Mouse (Mus musculus): ENCODE data around the gene Kdm2b.

The Kdm2b gene

DNA sequence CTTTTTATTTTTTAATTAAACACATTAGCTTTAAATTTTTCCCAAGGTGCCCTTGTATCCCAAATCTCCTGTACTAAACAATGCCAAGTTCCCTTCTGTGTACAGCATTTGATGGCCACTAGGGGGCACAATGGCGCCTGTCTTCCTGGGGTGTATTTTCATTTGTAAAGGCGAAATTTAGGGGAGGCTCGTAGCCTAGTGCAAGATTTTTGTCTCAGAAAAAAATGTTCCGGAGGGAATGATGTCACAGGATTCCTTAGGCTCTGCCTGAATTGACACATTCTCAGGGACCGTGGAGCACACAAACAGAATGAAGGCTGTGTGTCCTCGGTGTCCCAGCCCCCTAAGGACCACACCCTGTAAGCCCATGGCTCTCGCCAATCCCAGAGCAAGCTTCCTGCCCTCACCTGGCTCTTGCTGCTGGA, 64.1 kb downstream of the Kdm2b start:
- DNase-seq (ENCODE audit: low spot score) = peak; percentile 56

DNA sequence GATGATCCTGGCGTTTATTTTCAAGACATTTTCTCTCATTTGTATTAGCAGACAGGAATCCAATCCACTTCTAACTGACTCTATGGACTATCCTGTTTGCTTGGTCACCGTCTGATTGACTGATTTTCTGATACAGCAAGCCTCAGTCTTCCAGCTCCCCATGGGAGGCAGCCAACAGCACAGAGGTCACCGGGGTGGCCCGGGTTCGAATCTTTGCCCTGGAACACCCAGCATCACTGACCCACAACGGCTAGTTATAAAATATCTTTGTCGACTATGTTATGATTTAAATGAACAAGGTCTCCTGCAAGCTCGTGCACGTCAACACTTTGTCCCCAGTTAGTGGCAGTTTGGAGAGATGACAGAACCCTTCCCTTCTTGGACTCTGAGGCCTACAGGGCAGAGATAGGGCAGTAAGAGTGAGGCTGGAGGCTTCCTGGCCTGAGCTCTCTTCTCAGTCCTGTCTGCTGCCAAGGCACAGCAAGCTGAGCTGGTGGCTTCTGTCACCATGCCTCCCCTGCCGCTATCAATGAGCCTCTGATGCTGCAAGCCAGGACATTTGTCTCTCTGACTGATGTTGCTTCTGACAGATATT, 65.7 kb downstream of the Kdm2b start:
- DNase-seq (ENCODE audit: low spot score) = no peak

DNA sequence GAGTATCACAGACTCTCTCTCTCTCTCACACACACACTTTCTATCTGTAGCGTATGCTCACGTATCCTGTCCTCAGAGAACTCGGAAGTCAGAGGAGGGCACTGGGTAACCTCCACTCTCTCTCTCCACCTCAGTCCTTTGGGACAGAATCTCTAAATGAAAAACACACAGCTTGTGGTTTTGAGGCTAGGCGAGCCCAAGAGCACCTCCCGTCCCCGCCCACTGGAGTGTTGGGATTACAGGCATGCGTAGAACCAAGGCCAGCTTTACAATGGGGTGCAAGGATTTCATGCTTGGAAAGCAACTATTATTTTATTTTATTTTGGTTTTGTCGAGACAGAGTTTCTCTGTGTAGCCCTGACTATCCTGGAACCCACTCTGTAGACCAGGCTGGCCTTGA, 67.7 kb downstream of the Kdm2b start:
- DNase-seq (ENCODE audit: low spot score) = no peak

DNA sequence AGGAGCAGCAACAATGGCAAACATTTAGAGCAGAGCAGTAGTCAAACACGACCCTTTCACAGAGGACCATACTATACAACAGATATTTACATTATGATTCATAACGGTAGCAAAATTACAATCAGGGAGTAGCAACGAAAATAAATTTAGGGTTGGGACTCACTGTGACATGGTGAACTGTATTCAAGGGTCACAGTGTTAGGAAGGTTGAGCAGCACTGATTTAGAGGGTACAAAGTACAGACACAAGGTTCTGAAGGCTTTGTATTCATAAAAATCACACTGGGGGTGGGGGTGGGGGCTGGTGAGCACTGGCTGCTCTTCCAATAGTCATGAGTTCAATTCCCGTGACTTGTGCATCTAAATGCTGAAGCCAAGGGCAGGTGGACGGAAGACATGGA, 69.1 kb downstream of the Kdm2b start:
- DNase-seq (ENCODE audit: low spot score) = no peak

DNA sequence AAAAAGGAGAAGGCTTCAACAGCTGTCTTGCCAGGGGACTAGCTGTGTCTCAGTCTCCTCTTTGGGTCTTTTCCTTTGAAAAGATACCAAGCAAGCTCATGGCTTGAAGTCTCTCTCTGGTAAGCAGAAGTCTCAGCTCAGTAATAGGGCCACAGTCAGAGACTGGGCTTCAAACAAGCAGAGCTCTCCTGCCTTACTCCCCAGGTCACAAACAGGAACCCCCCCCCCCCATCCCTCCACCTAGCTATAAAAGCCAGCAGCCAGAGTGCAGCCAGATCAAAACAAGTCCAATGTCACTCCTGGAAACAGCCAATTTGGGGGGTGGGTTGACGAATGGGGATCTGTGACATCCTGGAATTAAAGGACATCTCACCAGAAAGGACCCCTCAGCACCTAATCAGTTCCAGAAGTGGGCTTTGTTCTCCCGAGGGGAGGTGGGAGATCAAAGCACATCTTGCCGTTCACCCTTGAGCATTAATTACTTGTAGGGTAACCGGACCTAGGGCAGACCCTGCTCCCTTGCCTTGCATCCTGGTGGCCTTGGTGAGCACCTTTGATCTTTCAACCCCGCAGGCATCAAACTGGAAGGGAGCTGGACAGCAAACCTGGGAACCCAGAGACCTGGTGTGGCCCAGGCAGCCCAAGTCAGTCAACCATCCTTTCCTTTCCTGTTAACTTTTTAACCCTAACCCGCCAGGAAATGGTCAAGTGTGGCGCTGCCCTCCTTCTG, 71.5 kb downstream of the Kdm2b start:
- no peak for DNase-seq (ENCODE audit: low spot score)

DNA sequence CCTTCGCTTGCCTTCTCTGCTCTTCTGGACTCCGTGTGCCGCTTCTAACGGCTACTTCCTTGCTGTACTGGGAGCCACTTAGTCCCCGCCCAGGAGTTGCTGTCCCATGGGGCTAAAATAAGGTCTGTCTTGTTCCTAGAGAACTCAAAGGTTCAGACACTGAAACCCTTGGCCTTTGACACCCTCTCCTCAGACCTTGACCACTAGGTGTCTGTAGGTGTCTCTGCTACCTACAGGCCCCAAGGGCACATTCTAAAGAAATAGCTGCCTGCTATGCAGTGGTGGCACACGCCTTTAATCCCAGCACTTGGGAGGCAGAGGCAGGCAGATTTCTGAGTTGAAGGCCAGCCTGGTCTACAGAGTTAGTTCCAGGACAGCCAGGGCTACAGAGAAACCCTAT, 73.5 kb downstream of the Kdm2b start:
- no peak for DNase-seq (ENCODE audit: low spot score)

DNA sequence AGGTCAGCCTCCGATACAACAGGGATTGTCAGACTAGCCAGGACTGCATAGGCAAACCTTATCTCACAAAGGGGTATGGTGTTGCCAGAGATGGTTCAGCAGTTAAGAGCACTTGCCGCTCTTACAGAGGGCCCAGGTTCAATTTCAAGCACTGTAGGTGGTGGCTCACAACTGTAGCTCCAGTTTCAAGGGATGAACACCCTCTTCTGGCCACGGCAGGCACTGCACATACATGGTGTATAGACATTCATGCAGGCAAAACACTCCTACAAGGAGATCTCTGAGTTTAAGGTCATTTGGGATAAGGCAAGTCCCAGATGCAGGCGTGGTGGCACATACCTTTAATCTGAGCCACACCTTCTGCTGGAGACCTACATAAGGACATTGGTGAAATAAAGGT, 76.8 kb downstream of the Kdm2b start:
- DNase-seq (ENCODE audit: low spot score) = no peak

DNA sequence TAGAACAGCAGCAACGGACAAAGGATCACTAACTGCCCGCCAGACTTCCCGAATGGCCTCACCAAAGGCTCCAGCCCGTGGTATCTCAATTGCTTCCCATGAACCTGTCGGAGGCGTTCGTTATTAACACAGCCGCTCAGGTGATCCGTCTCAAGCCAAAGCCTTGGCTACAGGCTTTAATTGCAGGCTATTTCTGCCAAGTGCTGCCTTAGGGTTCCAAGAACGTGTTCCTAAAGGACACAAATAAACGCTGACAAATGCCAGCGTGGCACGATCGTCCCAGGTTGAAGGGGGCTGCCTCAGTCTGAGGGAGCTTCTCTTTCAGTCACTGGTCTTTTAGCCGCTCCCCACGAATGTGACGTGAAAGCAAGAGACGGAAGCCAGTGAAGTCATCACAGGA, 80.1 kb downstream of the Kdm2b start:
- no peak for DNase-seq (ENCODE audit: low spot score)

DNA sequence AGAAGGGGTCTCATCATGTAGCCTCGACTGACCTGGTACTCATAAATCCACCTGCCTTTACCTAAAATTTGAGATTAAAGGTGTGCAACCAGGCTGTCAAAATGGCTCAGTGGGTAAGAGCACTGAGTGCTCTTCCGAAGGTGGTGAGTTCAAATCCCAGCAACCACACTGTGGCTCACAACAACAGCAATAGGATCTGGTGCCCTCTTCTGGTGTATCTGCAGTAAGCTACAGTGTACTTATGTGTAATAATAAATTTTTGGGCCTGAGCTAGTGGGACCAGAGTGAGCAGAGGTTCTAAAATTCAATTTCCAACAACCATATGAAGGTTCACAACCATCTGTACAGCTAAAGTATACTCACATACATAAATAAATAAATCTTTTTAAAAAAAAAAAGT, 81.6 kb downstream of the Kdm2b start:
- DNase-seq (ENCODE audit: low spot score) = no peak

DNA sequence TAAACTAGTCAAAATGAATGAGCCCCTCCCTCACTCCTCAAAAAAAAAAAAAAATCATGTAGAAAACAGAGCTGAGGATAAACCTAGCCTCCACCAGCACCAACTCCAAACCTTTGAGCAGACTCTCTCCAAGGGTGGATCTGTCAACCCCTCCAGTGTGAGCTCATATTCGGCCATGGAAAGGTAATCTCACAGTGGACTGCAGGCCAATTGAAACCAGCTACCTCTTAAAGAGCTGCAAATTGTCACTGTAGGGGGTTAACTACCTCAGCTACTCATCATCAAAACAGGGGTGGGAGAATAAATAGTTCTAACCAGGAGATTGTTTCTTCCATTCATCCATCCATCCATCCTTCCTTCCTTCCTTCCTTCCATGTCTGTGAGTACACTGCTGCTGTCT, 82.4 kb downstream of the Kdm2b start:
- no peak for DNase-seq (ENCODE audit: low spot score)

DNA sequence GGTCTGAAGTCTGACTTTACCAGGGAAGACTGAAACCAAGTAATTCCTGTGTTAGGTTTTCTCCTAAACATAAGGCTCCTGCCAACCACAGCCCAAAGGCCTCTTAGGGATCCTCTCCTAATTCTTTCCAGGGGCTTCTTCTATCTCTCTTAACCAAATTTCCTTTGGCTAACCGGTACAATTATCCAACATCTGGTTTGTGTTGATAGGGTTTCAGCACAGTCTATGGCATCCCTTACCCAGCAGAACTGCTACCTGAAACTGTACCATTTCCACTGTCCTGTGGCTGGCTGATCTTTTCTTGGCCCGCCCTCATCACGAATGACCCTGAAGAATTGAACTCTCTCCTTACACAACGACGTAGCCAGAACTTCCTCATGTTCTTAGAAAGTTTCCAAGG, 86.5 kb downstream of the Kdm2b start:
- DNase-seq (ENCODE audit: low spot score) = no peak

DNA sequence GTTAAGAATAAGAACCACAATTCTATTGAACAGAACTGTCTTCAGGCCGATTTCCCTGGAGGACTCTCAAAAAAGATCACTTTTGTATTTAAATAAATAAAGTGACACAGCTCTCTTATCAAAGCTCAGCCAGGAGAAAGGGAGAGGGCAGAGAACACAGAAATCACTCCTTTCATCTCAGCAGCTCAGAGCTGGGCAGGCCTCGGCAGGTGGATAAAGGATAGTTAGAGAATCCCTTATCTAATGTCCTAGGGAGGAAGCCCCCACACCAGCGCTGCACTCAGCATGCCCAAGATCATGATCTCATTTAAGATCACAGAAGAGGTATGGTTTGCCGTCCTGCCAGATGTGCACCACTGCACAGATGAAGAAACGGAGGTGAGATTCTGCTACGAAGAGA, 87.4 kb downstream of the Kdm2b start:
- DNase-seq (ENCODE audit: low spot score) = no peak

DNA sequence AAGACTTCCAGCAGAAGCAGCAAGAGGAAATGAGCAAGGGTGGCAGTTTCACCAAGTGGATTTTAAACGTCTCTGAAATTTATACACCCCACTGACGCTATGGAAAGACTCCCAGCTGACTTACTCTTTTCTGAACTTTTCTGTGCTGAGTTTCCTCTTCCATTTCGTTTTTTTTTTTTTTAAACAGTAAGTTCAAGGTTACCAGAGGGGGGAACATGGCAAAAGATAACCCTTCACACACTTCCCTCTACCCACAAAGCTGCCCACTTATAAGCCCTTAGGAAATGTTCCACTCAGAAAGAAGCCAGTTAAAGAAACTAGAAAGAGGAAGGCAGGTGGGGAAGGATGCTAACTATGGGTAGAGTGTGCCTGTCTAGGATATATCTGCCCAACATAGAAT, 88.0 kb downstream of the Kdm2b start:
- DNase-seq (ENCODE audit: low spot score) = no peak

DNA sequence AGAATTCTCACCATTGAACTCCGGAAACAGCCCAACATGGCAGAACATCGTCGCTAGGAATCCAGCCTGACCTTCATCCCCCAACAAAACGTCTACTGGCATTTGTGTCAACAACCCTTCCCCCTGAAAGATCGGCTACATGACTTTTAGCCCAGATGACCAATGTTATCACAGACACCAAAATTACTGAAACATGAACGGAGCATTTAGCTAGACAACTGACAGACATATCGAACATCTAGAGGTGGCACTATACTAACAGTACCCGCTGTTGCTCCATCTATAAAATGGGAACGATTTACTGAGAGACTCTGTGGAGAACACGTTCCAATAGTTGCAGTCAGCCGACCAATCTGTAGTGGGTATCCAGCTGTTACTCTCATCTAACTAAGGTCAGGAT, 88.4 kb downstream of the Kdm2b start:
- DNase-seq (ENCODE audit: low spot score) = no peak

DNA sequence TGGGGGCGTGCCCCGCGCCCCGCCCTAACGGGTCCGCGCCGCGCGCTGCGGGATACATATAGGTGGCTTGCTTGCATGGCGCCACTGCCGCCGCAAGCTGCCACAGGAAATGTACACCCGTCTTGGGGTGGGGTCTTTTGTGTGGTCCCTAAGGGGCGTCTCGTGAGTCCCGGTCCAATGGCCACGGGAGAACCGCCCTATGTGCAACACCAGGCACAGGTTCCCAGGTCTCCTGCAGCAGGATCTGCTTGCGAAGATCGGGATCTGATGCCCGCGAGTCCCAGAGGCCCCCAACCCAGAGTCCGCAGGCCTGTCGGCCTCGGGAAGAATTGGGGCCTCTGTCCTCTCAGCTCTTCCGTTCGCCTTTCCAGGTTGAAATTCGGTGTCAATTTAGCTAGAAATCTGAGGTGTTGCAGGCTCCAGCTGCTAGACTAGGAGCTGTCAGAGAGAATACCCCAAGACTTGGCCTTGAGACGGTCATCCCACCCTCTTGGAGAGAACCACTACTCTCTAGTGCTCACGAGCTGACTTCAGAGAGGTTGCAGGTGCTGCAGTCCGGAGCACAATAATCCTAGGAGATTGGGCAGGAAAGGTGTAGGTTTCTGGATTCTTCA, 89.0 kb downstream of the Kdm2b start:
- DNase-seq (ENCODE audit: low spot score) = no peak

DNA sequence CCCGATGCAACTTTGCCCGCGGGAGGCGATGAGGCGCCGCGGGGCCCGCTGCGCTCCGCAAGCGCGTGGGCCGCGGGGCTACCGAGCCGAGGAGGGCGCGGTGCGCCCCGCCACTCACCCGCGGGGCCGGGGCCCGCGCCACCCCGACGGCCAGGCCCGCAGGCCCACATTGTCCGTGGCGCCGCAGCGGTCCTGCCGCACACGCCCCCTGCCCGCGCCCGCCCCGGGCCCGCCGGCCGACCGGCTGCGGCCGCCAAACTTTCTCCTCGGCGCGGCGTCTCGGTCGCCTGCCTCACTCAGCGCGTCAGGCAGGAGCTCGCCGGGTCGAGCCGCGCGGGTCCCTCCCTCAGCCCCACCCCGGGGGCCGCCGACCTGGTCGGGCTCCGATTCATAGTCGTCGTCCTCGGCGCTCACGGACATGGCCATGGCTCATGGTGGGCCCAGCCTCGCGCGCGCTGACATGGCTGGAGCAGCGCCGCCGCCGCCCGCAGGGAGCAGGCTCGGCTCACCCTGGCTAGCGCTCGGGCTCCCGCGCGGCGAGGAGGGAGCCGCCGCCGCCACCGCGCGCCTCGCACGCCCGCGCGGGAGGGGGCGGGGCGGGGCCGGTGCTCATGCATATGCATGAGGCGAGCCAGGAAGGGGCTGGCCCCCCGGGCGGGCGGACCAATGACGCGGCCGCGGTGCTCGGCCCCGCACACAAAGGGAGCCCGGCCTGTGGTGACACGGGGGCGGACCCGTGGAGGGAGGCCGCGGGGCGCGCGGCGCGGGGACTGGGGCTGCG, 89.7 kb downstream of the Kdm2b start:
- peak; percentile 91 for DNase-seq (ENCODE audit: low spot score)

DNA sequence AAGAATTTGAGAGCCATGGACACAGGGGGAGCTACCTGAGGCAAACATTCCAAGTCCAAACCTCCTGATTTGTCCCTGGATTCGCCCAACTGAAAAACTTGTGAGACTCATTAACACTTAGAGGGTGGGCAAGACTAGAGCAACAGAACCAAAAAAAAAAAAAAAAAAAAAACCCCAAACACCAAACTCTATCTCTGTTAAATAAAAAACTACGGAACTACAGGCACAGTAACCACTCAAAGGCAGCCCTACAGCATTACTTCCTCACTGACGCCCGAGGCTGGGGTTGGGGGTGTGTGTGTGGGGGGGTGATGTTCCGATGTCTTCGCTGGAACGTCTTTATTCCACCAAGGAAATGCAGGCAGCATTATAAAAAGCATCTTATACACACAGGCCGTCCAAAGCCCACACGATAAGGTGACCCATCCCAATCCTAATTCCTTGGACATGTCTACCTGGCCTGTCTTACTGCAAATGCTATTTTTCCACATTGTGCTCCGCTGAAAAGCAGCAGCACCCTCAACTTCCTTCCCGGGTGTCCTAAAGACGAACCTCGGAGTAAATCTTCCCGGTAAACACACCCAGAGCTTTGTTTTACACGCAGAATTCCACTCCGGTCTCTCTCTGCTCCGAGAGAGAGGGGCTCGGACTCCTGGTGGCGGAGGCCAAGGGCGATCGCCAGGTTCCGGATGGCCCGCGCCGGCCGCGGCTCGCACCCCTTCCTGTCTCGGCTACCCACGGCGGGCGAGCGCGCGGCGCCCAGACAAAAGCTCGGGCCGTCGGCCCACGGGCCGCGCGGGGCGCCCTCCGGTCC, 90.5 kb downstream of the Kdm2b start:
- peak; percentile 35 for DNase-seq (ENCODE audit: low spot score)

DNA sequence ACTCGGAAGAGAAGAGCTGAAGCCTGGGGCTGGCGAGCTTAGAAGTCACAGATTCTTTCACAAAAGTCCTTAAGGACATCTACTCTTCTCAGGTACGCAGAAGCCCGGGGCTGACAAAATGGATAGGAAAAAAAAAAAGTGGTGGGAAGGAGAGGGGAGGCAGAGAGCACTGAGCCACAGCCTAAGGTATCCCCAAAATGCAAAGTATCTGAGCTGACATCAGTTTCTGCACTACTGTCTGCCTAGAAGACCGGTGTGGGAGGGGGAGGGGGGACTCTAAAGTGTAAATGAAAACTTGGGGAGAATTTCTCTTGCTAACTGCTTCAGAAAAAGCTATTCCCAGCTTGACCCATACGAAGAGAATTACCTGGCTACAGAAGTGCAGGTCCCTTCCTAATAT, 91.5 kb downstream of the Kdm2b start:
- no peak for DNase-seq (ENCODE audit: low spot score)

DNA sequence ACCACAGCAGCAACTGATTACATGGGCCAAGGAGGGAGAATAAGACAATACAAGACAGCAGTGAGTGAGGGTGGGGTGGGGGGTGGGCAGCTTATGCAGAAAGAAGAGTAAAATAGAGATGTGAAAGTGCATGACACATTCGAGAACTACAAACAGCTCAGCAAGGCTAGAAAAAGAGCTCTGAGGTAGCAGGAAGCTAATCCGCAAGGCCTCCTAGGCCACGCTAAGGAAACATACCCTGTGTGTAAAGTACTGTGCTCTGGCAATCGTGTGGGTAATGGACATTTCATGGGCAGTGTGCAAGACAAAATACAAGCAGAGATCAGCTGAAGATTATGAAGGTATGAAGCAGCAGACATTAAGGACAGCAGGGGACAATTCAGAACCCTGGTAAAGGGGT, 94.8 kb downstream of the Kdm2b start:
- no peak for DNase-seq (ENCODE audit: low spot score)

DNA sequence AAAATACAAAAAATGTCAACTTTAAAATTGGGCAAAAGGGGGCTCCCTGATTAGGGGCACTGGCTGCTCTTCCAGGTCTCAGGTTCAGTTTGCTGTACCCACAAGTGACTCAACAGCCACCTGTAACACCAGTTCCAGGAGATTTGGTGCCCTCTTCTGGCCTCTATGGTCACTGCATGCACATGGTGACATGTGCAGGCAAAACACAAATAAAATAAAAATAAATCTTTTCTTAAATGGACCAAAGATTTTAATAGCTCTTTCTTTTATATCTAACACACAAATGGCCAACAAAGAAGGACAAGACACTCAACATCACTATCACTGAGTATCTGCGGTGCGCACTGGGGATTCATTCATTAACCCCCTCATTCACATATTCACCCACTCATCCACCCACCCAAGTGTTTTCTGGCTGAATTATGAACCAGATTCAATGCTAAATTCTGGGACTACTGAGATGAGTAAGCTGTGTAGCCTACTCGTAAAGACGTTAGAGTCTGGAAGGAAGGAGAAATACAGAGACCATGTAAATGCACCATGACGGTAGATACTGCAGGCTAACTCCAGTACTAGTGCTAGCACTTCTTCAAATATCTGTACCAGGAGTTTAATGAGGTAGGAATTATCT, 95.5 kb downstream of the Kdm2b start:
- peak; percentile 23 for DNase-seq (ENCODE audit: low spot score)

DNA sequence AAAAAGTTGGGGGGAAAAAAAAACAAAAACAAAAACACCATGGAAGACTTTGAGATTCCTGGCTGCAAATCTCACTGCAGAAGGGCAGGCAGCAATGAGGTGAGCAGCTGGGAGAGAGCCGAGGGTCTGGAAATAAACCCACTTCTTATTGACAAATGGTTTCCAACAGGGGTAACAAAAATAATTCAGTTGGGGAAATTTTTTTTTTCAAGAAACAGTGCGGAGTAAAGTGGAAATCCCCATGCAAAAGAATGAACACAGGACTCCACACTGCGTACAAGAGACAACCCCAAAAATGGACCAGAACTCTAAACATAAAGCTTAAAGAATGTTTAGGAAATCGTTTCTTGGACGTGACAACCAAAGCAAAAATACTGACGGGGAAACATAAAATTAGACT, 96.4 kb downstream of the Kdm2b start:
- DNase-seq (ENCODE audit: low spot score) = no peak

DNA sequence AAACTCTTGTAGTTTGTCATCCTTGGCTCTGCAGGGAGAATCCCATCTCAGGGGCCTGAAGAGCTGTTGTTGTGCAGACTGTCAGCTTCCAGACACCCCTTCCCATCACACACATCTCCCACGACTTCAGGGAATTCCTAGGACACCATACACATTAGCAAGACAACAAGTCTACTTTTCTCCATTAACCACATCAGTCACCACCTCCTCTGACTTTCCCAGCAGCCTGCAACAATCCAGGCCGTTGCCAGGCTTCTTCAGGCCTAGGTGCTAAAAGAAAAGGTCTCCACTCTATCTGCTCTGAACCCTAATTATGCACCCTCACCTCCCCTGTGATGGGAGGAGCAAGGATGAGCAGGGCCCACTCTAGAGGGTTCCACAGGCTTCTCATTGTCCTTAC, 99.2 kb downstream of the Kdm2b start:
- no peak for DNase-seq (ENCODE audit: low spot score)

All from ovary, postnatal 36 days (tissue).